Mouse (Mus musculus): ENCODE results near the gene Slc25a13.

The Slc25a13 gene

GRCm38 (mm10) chr6:6052696-6053095 is 164.3 kb downstream of the Slc25a13 start:
- DNase-seq (ENCODE audit: extremely low spot score, low read depth, low spot score) = no peak

DNA sequence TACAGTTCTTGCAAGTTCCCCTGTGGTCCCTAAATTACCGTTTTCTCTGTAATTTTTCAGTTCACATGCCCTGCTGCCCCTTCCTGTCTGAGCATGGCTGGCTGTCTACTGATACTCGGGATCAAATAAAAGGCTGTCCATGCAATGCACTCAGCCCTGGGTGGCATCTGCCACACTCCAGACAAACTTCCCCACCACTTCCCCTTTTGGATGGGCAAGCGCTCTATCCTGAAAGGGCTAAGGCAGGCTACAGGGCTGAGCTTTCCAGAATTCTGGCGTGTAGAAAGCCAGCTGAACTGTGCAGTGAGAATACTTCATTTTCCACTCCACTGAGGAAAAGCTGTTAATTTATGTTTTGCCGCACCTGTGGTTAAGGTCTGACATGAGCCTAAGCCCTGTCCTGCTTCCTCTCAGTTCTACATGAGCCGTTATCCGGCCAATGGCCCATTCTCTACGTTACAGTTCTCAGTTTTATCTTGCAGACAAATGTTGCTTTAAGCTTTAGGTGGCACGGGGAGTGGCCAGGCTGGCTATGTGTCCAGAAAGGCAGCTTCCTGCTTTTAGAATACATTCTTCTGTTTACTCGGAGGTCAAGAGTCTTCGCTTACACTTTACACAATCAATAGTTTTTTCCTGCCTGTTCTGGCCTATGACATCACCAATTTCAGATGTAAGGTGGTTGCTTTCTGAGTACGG is 170.1 kb downstream of the Slc25a13 start:
- no peak for DNase-seq (ENCODE audit: extremely low spot score, low read depth, low spot score)

- no peak for DNase-seq (ENCODE audit: extremely low spot score, low read depth, low spot score)
Measured at GRCm38 (mm10) chr6:6038773-6039550, 178.0 kb downstream of the Slc25a13 start.

GRCm38 (mm10) chr6:6027664-6028063 is 189.3 kb downstream of the Slc25a13 start:
- no peak for DNase-seq (ENCODE audit: extremely low spot score, low read depth, low spot score)

DNA sequence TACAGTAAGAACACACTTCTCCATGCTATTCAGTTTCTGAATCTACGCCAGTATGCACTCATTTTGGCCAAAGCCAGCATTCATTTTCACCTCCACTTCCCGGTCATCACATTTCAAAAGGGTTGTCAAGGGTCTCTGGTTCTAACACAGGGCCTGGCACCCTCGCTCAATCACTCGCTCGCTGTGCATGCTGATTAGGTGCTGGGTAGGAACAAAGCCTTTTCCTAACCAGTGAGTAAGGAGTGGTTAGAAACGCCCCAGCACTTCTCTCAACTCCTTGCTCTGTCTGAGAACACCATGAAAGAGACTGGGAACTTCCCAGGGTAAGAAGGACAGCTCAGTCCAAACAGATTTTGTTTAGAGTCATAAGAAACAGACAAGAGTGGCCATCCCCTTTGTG is 193.0 kb downstream of the Slc25a13 start:
- DNase-seq (ENCODE audit: extremely low spot score, low read depth, low spot score) = no peak

DNA sequence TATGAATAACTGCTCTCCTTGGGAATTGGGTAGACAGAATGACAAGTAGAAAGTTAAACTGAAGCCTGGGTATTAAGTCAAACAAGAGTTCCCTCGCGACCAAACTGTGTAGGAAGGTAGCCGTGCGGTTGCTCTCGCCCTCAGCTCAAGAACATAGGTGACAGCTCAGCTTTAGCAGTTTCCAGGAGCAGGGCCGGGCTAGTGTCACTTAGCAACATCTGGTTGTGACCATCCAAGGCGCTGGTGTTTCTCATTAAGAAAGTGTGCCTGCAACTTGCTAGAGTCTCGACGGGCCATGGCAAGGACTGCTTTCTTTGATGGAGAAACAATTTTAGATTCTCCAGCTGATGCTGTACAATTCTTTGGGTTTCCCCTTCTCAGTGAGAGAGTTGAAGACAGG is 200.0 kb downstream of the Slc25a13 start:
- no peak for DNase-seq (ENCODE audit: extremely low spot score, low read depth, low spot score)

- no peak for DNase-seq (ENCODE audit: extremely low spot score, low read depth, low spot score)
Measured at GRCm38 (mm10) chr6:6015616-6016015, 201.4 kb downstream of the Slc25a13 start.

DNA sequence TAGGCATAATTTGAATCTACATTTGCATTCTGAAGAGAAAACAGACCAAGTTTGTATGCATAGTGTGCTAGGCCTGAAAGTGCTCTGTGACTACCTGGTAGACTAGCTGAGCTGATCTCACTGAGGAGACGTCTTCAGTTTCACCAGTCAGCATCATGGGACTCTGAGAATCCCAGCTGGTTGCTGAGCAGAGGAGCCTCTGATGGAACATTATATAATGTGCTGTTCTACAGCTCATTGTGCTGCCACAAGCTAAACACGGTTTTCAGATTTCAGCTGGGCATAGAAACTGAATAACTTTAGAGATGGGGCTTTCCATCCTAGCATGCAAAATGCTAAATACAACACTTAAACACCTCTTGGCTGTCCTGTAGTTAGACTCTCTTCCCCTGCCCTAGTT is 205.6 kb downstream of the Slc25a13 start:
- no peak for DNase-seq (ENCODE audit: extremely low spot score, low read depth, low spot score)

- peak; percentile 71 for DNase-seq (ENCODE audit: extremely low spot score, low read depth, low spot score)
Measured at GRCm38 (mm10) chr6:6005762-6006431, 211.1 kb downstream of the Slc25a13 start.

GRCm38 (mm10) chr6:6004756-6005485 is 212.1 kb downstream of the Slc25a13 start:
- no peak for DNase-seq (ENCODE audit: extremely low spot score, low read depth, low spot score)

GRCm38 (mm10) chr6:6002061-6002460 is 214.9 kb downstream of the Slc25a13 start:
- no peak for DNase-seq (ENCODE audit: extremely low spot score, low read depth, low spot score)

GRCm38 (mm10) chr6:5997535-5997934 is 219.4 kb downstream of the Slc25a13 start:
- no peak for DNase-seq (ENCODE audit: extremely low spot score, low read depth, low spot score)

- no peak for DNase-seq (ENCODE audit: extremely low spot score, low read depth, low spot score)
Measured at GRCm38 (mm10) chr6:5993056-5993455, 223.9 kb downstream of the Slc25a13 start.

GRCm38 (mm10) chr6:5991817-5992755 is 224.9 kb downstream of the Slc25a13 start:
- no peak for DNase-seq (ENCODE audit: extremely low spot score, low read depth, low spot score)

- no peak for DNase-seq (ENCODE audit: extremely low spot score, low read depth, low spot score)
Measured at GRCm38 (mm10) chr6:5991243-5991642, 225.7 kb downstream of the Slc25a13 start.
